Mouse (Mus musculus) E14TG2a.4 (cell line): ENCODE measurements around the gene Gtdc1.

Source experiments
- CTCF ChIP-seq: conservative IDR thresholded peaks from 2 replicates; pipeline ENCODE4 v1.5.1; 2014; ENCODE audit warnings: low read length
- NANOG ChIP-seq: IDR thresholded peaks from 2 replicates; pipeline ENCODE4 v1.6.1; 2014; ENCODE audit warnings: borderline replicate concordance, low read length, mixed read lengths

- TF ChIP-seq CTCF (no peak), NANOG (no peak)
These were observed 26.7 kb upstream of the Gtdc1 start for GRCm38 (mm10) chr2:44954180-44954579.
